Mouse (Mus musculus) limb, embryonic 15.5 days (tissue): ENCODE data around the gene Calhm2. TPM values are rescaled to one million over a fixed set of nuclear protein-coding genes. Genes with fewer than 3 reads are reported as not detected.

ENCODE experiments used
- polyA plus RNA-seq: library from polyadenylated mRNA; unstranded; fragments of >200 nt; fragmentation: Nextera tagmentation; extraction: Ambion mirVana; gene quantifications from 2 replicates; pipeline ENCODE4 v1.2.1, GENCODE M21; 2015

Gene Calhm2
- polyA plus RNA-seq, 1 experiment from 2014 or later: 13.0 TPM

Other genes with a start within 250 kb of the Calhm2 start
- 0.56 and 0.68 TPM in 2 replicates for gene Ina, start 123.6 kb downstream of the Calhm2 start, polyA plus RNA-seq
- 70.4 and 71.5 TPM in 2 replicates for gene Nt5c2, start 123.1 kb downstream of the Calhm2 start, polyA plus RNA-seq
- 11.0 and 14.0 TPM in 2 replicates for gene Pcgf6, start 87.4 kb downstream of the Calhm2 start, polyA plus RNA-seq
- 3.3 and 4.6 TPM in 2 replicates for gene Taf5, start 70.5 kb downstream of the Calhm2 start, polyA plus RNA-seq
- 996 and 1,159 TPM in 2 replicates for gene Usmg5, start 47.6 kb downstream of the Calhm2 start, polyA plus RNA-seq
- gene Pdcd11, start 47.5 kb downstream of the Calhm2 start, polyA plus RNA-seq: 7.7 and 8.8 TPM in 2 replicates
- not detected in 2 replicates for gene Calhm1, start 6.0 kb upstream of the Calhm2 start, polyA plus RNA-seq
- not detected in 2 replicates for gene Calhm3, start 19.5 kb upstream of the Calhm2 start, polyA plus RNA-seq
- gene Neurl1a, start 40.5 kb upstream of the Calhm2 start, polyA plus RNA-seq: 6.2 and 8.2 TPM in 2 replicates